Comparison of ENCODE assay signal across 8 mouse cellular contexts in the genomic region with DNA sequence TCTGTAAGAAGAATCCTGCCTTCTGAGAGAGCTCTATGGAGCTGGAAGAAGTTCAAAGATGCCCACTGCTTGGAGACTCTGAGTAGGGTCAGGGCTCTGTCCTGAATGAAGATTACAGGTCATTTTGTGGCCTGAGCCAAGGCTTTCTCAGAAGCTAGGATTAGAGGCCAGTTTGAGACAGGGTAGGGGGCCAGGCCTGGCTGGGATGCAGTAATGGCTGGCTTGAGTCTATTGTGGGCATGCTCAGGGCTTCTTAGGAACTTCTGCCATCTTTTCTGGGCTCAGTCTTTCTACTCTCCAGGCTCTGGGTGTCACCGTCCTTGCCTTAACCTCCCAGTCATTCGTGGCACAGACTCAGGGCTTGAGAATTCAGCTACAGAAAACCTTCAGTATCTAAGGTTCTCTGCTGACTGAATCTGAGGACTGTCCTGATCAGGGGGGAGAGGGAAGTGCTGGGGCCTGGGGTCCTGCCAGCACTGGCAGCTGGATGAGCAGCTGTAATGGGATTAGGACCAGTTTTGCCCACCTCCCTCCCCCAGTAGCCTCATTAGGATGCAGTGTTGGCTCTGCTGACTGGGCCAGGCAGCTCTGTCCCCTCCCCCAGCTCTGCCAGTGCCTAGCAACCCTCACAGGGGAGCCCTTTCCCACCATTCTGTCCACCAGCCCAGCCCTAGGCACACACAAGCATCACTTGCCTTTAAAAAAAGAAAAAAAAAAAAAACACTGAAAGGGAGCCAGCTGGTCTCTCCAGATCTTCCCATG. TPM values are rescaled to one million over a fixed set of nuclear protein-coding genes. Genes with fewer than 3 reads are reported as not detected.
DNase-seq lines count a peak whose midpoint lies in the region; ATAC-seq and TF ChIP-seq lines count a peak whose summit lies in the region.
"Had no signal": no experiment of that assay in that cellular context is flagged by ENCODE, and none has a peak within 500 bp of the region (broad histone marks: within the 10 kb centered on the region; RNA-seq: fewer than 3 reads in every experiment).

No protein-coding gene starts in this region.

- peaks cover 10% of the 10 kb centered on the region for H3K4me1 ChIP-seq in hindbrain, embryonic 14.5 days (replicated peaks; ENCODE audit: control insufficient read depth, insufficient read depth, low read length)
- H3K4me1 ChIP-seq in midbrain, postnatal 0 days (ENCODE audit: insufficient read depth, low read length): 0 out of 2 replicates have a peak, but pooled peaks cover 3% of the 10 kb centered on the region

- DNase-seq in brain, adult 2 months (ENCODE audit: low read depth, low spot score): peak; percentile 66
- DNase-seq in embryo, embryonic 10 days (ENCODE audit: low spot score): peak; percentile 71
- DNase-seq in hindbrain, embryonic 14.5 days (ENCODE audit: low spot score): peak; percentile 72
- DNase-seq in midbrain, postnatal 0 days (ENCODE audit: low spot score): peak; percentile 93
- no peak for DNase-seq in urinary bladder, postnatal 14 days (ENCODE audit: low spot score)
- no peak for DNase-seq in ovary, adult 18-20 months (ENCODE audit: low spot score)

- no peak overlapping the region for H3K9ac ChIP-seq in hindbrain, embryonic 14.5 days
- no peak overlapping the region for H3K9ac ChIP-seq in midbrain, postnatal 0 days (replicated peaks; ENCODE audit: low read length, poor library complexity, severe bottlenecking)
- H3K9ac ChIP-seq: limb, embryonic 15.5 days had no signal

- ATAC-seq in hindbrain, embryonic 14.5 days (ENCODE audit: low FRiP score): peak; percentile 93
- ATAC-seq in midbrain, postnatal 0 days (ENCODE audit: low FRiP score): peak; percentile 90
- no peak for ATAC-seq in activated CD4-positive, CD25-positive, alpha-beta regulatory T cell, adult 4 months

- no peaks in the 10 kb centered on the region for H3K9me3 ChIP-seq in hindbrain, embryonic 14.5 days (ENCODE audit: control insufficient read depth, low read length)
- no peaks in the 10 kb centered on the region for H3K9me3 ChIP-seq in midbrain, postnatal 0 days (ENCODE audit: low read length)
- H3K9me3 ChIP-seq: limb, embryonic 15.5 days had no signal

- H3K4me2 ChIP-seq in hindbrain, embryonic 14.5 days (replicated peaks): no peak overlapping the region
- H3K4me2 ChIP-seq in midbrain, postnatal 0 days (ENCODE audit: low read depth, low read length, poor library complexity, severe bottlenecking): no peak overlapping the region
- H3K4me2 ChIP-seq: limb, embryonic 15.5 days had no signal

- no peak for TF ChIP-seq CTCF in midbrain, postnatal 0 days (IDR thresholded peaks at IDR 0.05)

- no peak overlapping the region for H3K4me3 ChIP-seq in hindbrain, embryonic 14.5 days (replicated peaks; ENCODE audit: low read length)
- H3K4me3 ChIP-seq in midbrain, postnatal 0 days (ENCODE audit: low read depth, low read length): no peak overlapping the region
- H3K4me3 ChIP-seq: limb, embryonic 15.5 days had no signal

- H3K27me3 ChIP-seq in hindbrain, embryonic 14.5 days (ENCODE audit: control insufficient read depth, insufficient read depth, low read length): no peaks in the 10 kb centered on the region
- H3K27me3 ChIP-seq in midbrain, postnatal 0 days (ENCODE audit: insufficient read depth, low read length): no peaks in the 10 kb centered on the region
- H3K27me3 ChIP-seq: limb, embryonic 15.5 days had no signal

- H3K36me3 ChIP-seq in hindbrain, embryonic 14.5 days (replicated peaks; ENCODE audit: control insufficient read depth, insufficient read depth): no peaks in the 10 kb centered on the region
- H3K36me3 ChIP-seq in midbrain, postnatal 0 days (ENCODE audit: insufficient read depth, low read length): no peaks in the 10 kb centered on the region
- H3K36me3 ChIP-seq: limb, embryonic 15.5 days had no signal

- WGBS in hindbrain, embryonic 14.5 days: 5% methylated on average over 2 of the region's 2 CpGs
- WGBS in midbrain, postnatal 0 days: 12% methylated on average over 2 of the region's 2 CpGs

- H3K27ac ChIP-seq in hindbrain, embryonic 14.5 days: peak overlapping the region; percentile 73
- peak overlapping the region; percentile 67 for H3K27ac ChIP-seq in midbrain, postnatal 0 days (ENCODE audit: low read depth, low read length)
- H3K27ac ChIP-seq: limb, embryonic 15.5 days had no signal

RNA-seq across cellular contexts. Expression of gene Adcyap1r1, which starts 7.7 kb away (rescaled TPM):
- 73.4 and 75.1 TPM in 2 replicates for polyA plus RNA-seq in hindbrain, embryonic 14.5 days (2014; fragmentation: Nextera tagmentation; extraction: Ambion mirVana)
- total RNA-seq in midbrain, postnatal 0 days (2014; rRNA removed): 207 and 209 TPM in 2 replicates
- polyA plus RNA-seq in midbrain, postnatal 0 days (2015; fragmentation: Nextera tagmentation; extraction: Ambion mirVana): 68.6 and 72.5 TPM in 2 replicates
- not detected for polyA plus RNA-seq in activated CD4-positive, CD25-positive, alpha-beta regulatory T cell, adult 4 months (2017; shearing (Covaris generic))

Comparison
In these comparisons a context has a peak if more than half of its experiments do, and no peak if none do; other contexts are left out.
1. DNase-seq: peak in brain, adult 2 months (single experiment), embryo, embryonic 10 days (single experiment), hindbrain, embryonic 14.5 days (single experiment) and midbrain, postnatal 0 days (single experiment); none in urinary bladder, postnatal 14 days (single experiment) and ovary, adult 18-20 months (single experiment).
2. RNA of gene Adcyap1r1, which starts 7.7 kb away (polyA plus RNA-seq): 73.4 to 75.1 TPM in hindbrain, embryonic 14.5 days and 68.6 to 72.5 TPM in midbrain, postnatal 0 days; not detected in activated CD4-positive, CD25-positive, alpha-beta regulatory T cell, adult 4 months; every median in the first group is over 10 times any median in the second.